Mouse (Mus musculus) lung, postnatal 0 days (tissue): ENCODE results near the gene Zfp213.

Experiments used
- CTCF ChIP-seq: IDR thresholded peaks from 2 replicates; pipeline ENCODE4 v1.5.1; 2016; ENCODE audit warnings: antibody characterized with exemption, mild to moderate bottlenecking
- EP300 ChIP-seq: IDR thresholded peaks from 2 replicates; pipeline ENCODE4 v1.6.1; 2016; ENCODE audit warnings: antibody characterized with exemption, mild to moderate bottlenecking, control low read depth

DNA sequence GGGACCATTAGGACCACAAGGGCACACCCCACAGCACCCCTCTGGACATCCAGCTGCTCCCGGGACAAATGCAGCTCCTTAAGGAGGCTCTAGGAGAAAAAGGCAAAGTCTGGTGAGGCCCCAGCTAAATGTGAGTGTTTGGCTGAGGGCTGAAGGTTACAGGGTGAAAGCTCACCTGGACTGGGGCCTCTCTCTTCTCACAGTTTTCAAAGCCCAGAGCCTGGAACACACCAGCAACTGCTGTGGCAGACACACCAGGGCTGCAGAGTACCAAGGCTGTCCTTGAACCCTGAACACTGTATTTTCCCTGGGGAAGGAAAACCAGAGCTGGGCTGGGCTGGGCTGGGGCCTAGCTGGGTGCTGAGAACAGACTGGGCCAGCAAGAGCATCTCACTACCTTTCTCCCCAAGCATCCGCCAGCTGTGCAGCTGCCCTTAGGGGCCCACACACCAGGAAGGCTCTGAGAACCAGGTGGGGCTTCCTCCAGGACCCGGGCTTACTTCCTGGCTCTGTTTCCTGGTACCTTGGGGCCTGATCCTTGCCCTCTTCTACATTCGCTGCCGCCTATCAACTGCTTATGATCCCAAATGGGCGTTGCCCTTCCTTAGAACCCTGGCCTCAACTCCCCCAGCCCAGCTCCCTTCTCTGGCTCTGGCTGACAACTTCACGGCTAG is 8.7 kb downstream of the Zfp213 start:
- TF ChIP-seq CTCF: no peak
- no peak for TF ChIP-seq EP300
